Comparison of ENCODE assay signal across 12 mouse cellular contexts in the genomic region with DNA sequence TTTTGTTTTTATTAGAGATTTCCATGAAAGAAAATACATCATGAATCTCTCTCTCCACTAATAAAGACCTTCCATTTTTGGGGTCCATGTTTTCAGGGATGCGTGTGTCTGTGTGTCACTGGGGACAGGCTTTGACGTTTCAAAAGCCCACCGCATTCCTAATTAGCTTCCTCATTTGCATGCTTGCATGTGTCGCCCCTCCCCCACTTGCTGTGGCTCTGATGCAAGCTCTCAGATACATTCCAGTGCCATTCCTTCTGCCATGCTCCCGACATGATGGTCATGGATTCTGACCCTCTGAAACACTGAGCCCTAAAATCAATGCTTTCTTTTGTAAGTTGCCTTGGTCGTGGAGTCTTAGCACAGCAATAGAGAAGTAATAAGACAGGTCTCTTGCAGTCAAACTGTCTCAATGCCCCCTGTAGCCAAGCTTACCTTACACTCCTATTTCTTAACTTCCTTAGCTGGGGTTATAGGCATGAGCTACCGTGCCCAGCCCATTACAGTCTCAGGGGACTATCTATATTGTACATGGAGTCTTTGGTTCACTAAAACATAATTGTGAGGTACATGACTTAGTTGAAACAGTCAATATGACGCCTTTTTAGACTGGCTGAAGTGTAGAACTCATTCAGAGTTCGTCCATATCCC. TPM values are rescaled to one million over a fixed set of nuclear protein-coding genes. Genes with fewer than 3 reads are reported as not detected.
DNase-seq lines count a peak whose midpoint lies in the region; ATAC-seq and TF ChIP-seq lines count a peak whose summit lies in the region.
"Had no signal": no experiment of that assay in that cellular context is flagged by ENCODE, and none has a peak within 500 bp of the region (broad histone marks: within the 10 kb centered on the region; RNA-seq: fewer than 3 reads in every experiment).

No protein-coding gene starts in this region.

- DNase-seq in left cerebral cortex, adult 2 months (ENCODE audit: extremely low spot score in 1 of 2, low spot score in 2 of 2): no peak
- DNase-seq in left cerebral cortex, adult 18-20 months (ENCODE audit: low spot score in 2 of 2): no peak
- peak; percentile 57 for DNase-seq in embryo, embryonic 11 days
- DNase-seq in thymus, postnatal 0 days (ENCODE audit: low spot score): no peak
- no peak for DNase-seq in ovary, postnatal 36 days (ENCODE audit: low spot score)
- DNase-seq in cerebellum, adult 9-10 months: no peak

- no peak overlapping the region for H3K4me3 ChIP-seq in left cerebral cortex, adult 2 months
- no peak overlapping the region for H3K4me3 ChIP-seq in hindbrain, embryonic 12.5 days
- no peak overlapping the region for H3K4me3 ChIP-seq in neural tube, embryonic 13.5 days
- H3K4me3 ChIP-seq: erythroblast, embryonic 14.5 days; intestine, embryonic 15.5 days had no signal

- no peaks in the 10 kb centered on the region for H3K9me3 ChIP-seq in hindbrain, embryonic 12.5 days (replicated peaks)
- no peaks in the 10 kb centered on the region for H3K9me3 ChIP-seq in neural tube, embryonic 13.5 days
- H3K9me3 ChIP-seq: intestine, embryonic 15.5 days had no signal

- no peak overlapping the region; the same call in 1 of the 2 replicates for H3K4me2 ChIP-seq in hindbrain, embryonic 12.5 days (replicated peaks)
- H3K4me2 ChIP-seq in neural tube, embryonic 13.5 days: peak overlapping the region; percentile 4; the same call in 1 of the 2 replicates
- H3K4me2 ChIP-seq: intestine, embryonic 15.5 days had no signal

- 34% methylated on average over 9 of the region's 9 CpGs for WGBS in hindbrain, embryonic 12.5 days
- 34% methylated on average over 9 of the region's 9 CpGs for whole genome bisulfite sequencing in neural tube, embryonic 13.5 days

- intact Hi-C loops in left cerebral cortex, adult 2 months (cut with DNase I): no loop called here

- peaks cover 24% of the 10 kb centered on the region for H3K4me1 ChIP-seq in hindbrain, embryonic 12.5 days
- peaks cover 41% of the 10 kb centered on the region for H3K4me1 ChIP-seq in neural tube, embryonic 13.5 days (replicated peaks)

- ATAC-seq in hindbrain, embryonic 12.5 days (ENCODE audit: low FRiP score): peak; percentile 83
- no peak for ATAC-seq in neural tube, embryonic 13.5 days (ENCODE audit: low read depth)
- ATAC-seq: activated CD4-positive, CD25-positive, alpha-beta regulatory T cell, adult 4 months had no signal

- TF ChIP-seq CTCF in left cerebral cortex, adult 2 months (IDR thresholded peaks at IDR 0.05): no peak

- H3K36me3 ChIP-seq in hindbrain, embryonic 12.5 days: no peaks in the 10 kb centered on the region
- H3K36me3 ChIP-seq in neural tube, embryonic 13.5 days: no peaks in the 10 kb centered on the region
- H3K36me3 ChIP-seq: intestine, embryonic 15.5 days had no signal

- no peak overlapping the region for H3K9ac ChIP-seq in hindbrain, embryonic 12.5 days
- no peak overlapping the region for H3K9ac ChIP-seq in neural tube, embryonic 13.5 days
- H3K9ac ChIP-seq: intestine, embryonic 15.5 days; liver, embryonic 14.5 days had no signal

- no peaks in the 10 kb centered on the region for H3K27me3 ChIP-seq in hindbrain, embryonic 12.5 days
- H3K27me3 ChIP-seq in neural tube, embryonic 13.5 days: no peaks in the 10 kb centered on the region
- H3K27me3 ChIP-seq: intestine, embryonic 15.5 days had no signal

- peak overlapping the region; percentile 61 for H3K27ac ChIP-seq in left cerebral cortex, adult 2 months
- H3K27ac ChIP-seq in hindbrain, embryonic 12.5 days: no peak overlapping the region
- peak overlapping the region; percentile 33; the same call in 1 of the 2 replicates for H3K27ac ChIP-seq in neural tube, embryonic 13.5 days (replicated peaks)
- H3K27ac ChIP-seq: intestine, embryonic 15.5 days; liver, embryonic 14.5 days had no signal

RNA-seq across cellular contexts. Expression of gene Nars2, which starts 35.6 kb away (rescaled TPM):
- total RNA-seq in left cerebral cortex, adult 2 months (2021): 10 to 100 TPM; 14.8 to 18.8 TPM
- total RNA-seq in left cerebral cortex, adult 18-20 months (2021): 10 to 100 TPM; 17.1 to 17.4 TPM
- polyA plus RNA-seq in hindbrain, embryonic 12.5 days (2016; fragmentation: Nextera tagmentation; extraction: Ambion mirVana): 19.7 and 21.3 TPM in 2 replicates
- 19.1 and 26.8 TPM in 2 replicates for polyA plus RNA-seq in neural tube, embryonic 13.5 days (2015; fragmentation: Nextera tagmentation; extraction: Ambion mirVana)
- polyA plus RNA-seq in thymus, postnatal 0 days (2015; fragmentation: Nextera tagmentation; extraction: Ambion mirVana): 17.4 and 17.7 TPM in 2 replicates
